Mouse (Mus musculus): ENCODE measurements around the gene Sumf1. TPM values are rescaled to one million over a fixed set of nuclear protein-coding genes. Genes with fewer than 3 reads are reported as not detected.

Sumf1 gene
- total and polyA plus RNA-seq, 3 experiments, result 11.0 to 13.5 (median 12.1) TPM

GRCm38 (mm10) chr6:108204322-108204721, 18.9 kb upstream of the Sumf1 start:
- no peak overlapping the region for H3K27ac ChIP-seq
- no peaks in the 10 kb centered on the region for H3K79me2 ChIP-seq (replicated peaks; ENCODE audit: control insufficient read depth, insufficient read depth, low read length)
- H3K27me3 ChIP-seq (ENCODE audit: control insufficient read depth, insufficient read depth, low read length), result no peaks in the 10 kb centered on the region
- no peak overlapping the region for H3K4me3 ChIP-seq
- H3K36me3 ChIP-seq (ENCODE audit: control insufficient read depth, insufficient read depth, low read length), result no peaks in the 10 kb centered on the region
- no peak overlapping the region for H3K9ac ChIP-seq (ENCODE audit: low read depth, low read length)
- WGBS, result 97% methylated on average over 2 of the region's 2 CpGs
- H3K4me1 ChIP-seq (ENCODE audit: control insufficient read depth, insufficient read depth, low read length), result no peaks in the 10 kb centered on the region
- DNase-seq, result no peak
- intact Hi-C loops (cut with DNase I), result no loop called here
- no peak for TF ChIP-seq CTCF (IDR thresholded peaks at IDR 0.05)
- TF ChIP-seq POLR2A (IDR thresholded peaks at IDR 0.05; ENCODE audit: insufficient read depth, low read depth, low read length), result no peak
- no peak for TF ChIP-seq EP300 (IDR thresholded peaks at IDR 0.05; ENCODE audit: insufficient read depth, low read depth, low read length)

- H3K27ac ChIP-seq, result no peak overlapping the region
- intact Hi-C loops (cut with DNase I), result no loop called here
- H3K79me2 ChIP-seq (replicated peaks; ENCODE audit: control insufficient read depth, insufficient read depth, low read length), result no peaks in the 10 kb centered on the region
- no peaks in the 10 kb centered on the region for H3K4me1 ChIP-seq (ENCODE audit: control insufficient read depth, insufficient read depth, low read length)
- H3K9ac ChIP-seq (ENCODE audit: low read depth, low read length), result no peak overlapping the region
- H3K27me3 ChIP-seq (ENCODE audit: control insufficient read depth, insufficient read depth, low read length), result no peaks in the 10 kb centered on the region
- no peak for TF ChIP-seq EP300 (IDR thresholded peaks at IDR 0.05; ENCODE audit: insufficient read depth, low read depth, low read length)
- H3K4me3 ChIP-seq, result no peak overlapping the region
- H3K36me3 ChIP-seq (ENCODE audit: control insufficient read depth, insufficient read depth, low read length), result no peaks in the 10 kb centered on the region
- WGBS, result 89% methylated on average over 7 of the region's 7 CpGs
- no peak for DNase-seq
Observed at GRCm38 (mm10) chr6:108198286-108198685, 12.9 kb upstream of the Sumf1 start.

GRCm38 (mm10) chr6:108197117-108197516, 11.7 kb upstream of the Sumf1 start:
- no peak overlapping the region for H3K9ac ChIP-seq (ENCODE audit: low read depth, low read length)
- no peaks in the 10 kb centered on the region for H3K27me3 ChIP-seq (ENCODE audit: control insufficient read depth, insufficient read depth, low read length)
- no peak overlapping the region for H3K4me3 ChIP-seq
- intact Hi-C loops (cut with DNase I), result no loop called here
- WGBS, result 50% methylated on average over 4 of the region's 4 CpGs
- no peak for DNase-seq
- H3K79me2 ChIP-seq (replicated peaks; ENCODE audit: control insufficient read depth, insufficient read depth, low read length), result no peaks in the 10 kb centered on the region
- no peak overlapping the region for H3K27ac ChIP-seq
- no peaks in the 10 kb centered on the region for H3K36me3 ChIP-seq (ENCODE audit: control insufficient read depth, insufficient read depth, low read length)
- no peaks in the 10 kb centered on the region for H3K4me1 ChIP-seq (ENCODE audit: control insufficient read depth, insufficient read depth, low read length)
- TF ChIP-seq CTCF (IDR thresholded peaks at IDR 0.05) (no peak), POLR2A (IDR thresholded peaks at IDR 0.05; ENCODE audit: insufficient read depth, low read depth, low read length) (no peak), EP300 (IDR thresholded peaks at IDR 0.05; ENCODE audit: insufficient read depth, low read depth, low read length) (no peak)

GRCm38 (mm10) chr6:108196665-108197064, 11.3 kb upstream of the Sumf1 start:
- no peaks in the 10 kb centered on the region for H3K27me3 ChIP-seq (ENCODE audit: control insufficient read depth, insufficient read depth, low read length)
- 74% methylated on average over 7 of the region's 7 CpGs for WGBS
- DNase-seq, result no peak
- H3K27ac ChIP-seq, result no peak overlapping the region
- intact Hi-C loops (cut with DNase I), result no loop called here
- no peak overlapping the region for H3K4me3 ChIP-seq
- no peaks in the 10 kb centered on the region for H3K36me3 ChIP-seq (ENCODE audit: control insufficient read depth, insufficient read depth, low read length)
- no peaks in the 10 kb centered on the region for H3K79me2 ChIP-seq (replicated peaks; ENCODE audit: control insufficient read depth, insufficient read depth, low read length)
- TF ChIP-seq EP300 (IDR thresholded peaks at IDR 0.05; ENCODE audit: insufficient read depth, low read depth, low read length) (no peak), POLR2A (IDR thresholded peaks at IDR 0.05; ENCODE audit: insufficient read depth, low read depth, low read length) (no peak), CTCF (IDR thresholded peaks at IDR 0.05) (no peak)
- no peak overlapping the region for H3K9ac ChIP-seq (ENCODE audit: low read depth, low read length)
- H3K4me1 ChIP-seq (ENCODE audit: control insufficient read depth, insufficient read depth, low read length), result no peaks in the 10 kb centered on the region

GRCm38 (mm10) chr6:108192632-108193031, 7.2 kb upstream of the Sumf1 start:
- WGBS, result 45% methylated on average over 4 of the region's 4 CpGs
- no peak for TF ChIP-seq POLR2A (IDR thresholded peaks at IDR 0.05; ENCODE audit: insufficient read depth, low read depth, low read length)
- TF ChIP-seq CTCF (IDR thresholded peaks at IDR 0.05), result no peak
- no peak for TF ChIP-seq EP300 (IDR thresholded peaks at IDR 0.05; ENCODE audit: insufficient read depth, low read depth, low read length)

GRCm38 (mm10) chr6:108190690-108191089, 5.3 kb upstream of the Sumf1 start:
- H3K9ac ChIP-seq (ENCODE audit: low read depth, low read length), result no peak overlapping the region
- H3K27ac ChIP-seq, result no peak overlapping the region
- TF ChIP-seq POLR2A (IDR thresholded peaks at IDR 0.05; ENCODE audit: insufficient read depth, low read depth, low read length) (no peak), CTCF (IDR thresholded peaks at IDR 0.05) (no peak)
- no peaks in the 10 kb centered on the region for H3K27me3 ChIP-seq (ENCODE audit: control insufficient read depth, insufficient read depth, low read length)
- H3K4me1 ChIP-seq (ENCODE audit: control insufficient read depth, insufficient read depth, low read length), result no peaks in the 10 kb centered on the region
- H3K36me3 ChIP-seq (ENCODE audit: control insufficient read depth, insufficient read depth, low read length), result no peaks in the 10 kb centered on the region
- DNase-seq, result no peak
- no peak overlapping the region for H3K4me3 ChIP-seq
- H3K79me2 ChIP-seq (replicated peaks; ENCODE audit: control insufficient read depth, insufficient read depth, low read length), result no peaks in the 10 kb centered on the region
- intact Hi-C loops (cut with DNase I), result no loop called here
- WGBS, result 88% methylated on average over 1 of the region's 1 CpGs

More at GRCm38 (mm10) chr6:108192632-108193031, 7.2 kb upstream of the Sumf1 start:
- no peaks in the 10 kb centered on the region for H3K36me3 ChIP-seq (ENCODE audit: control insufficient read depth, insufficient read depth, low read length)
- no peak for DNase-seq
- no peak overlapping the region for H3K27ac ChIP-seq
- no peak overlapping the region for H3K4me3 ChIP-seq
- no peaks in the 10 kb centered on the region for H3K27me3 ChIP-seq (ENCODE audit: control insufficient read depth, insufficient read depth, low read length)
- H3K79me2 ChIP-seq (replicated peaks; ENCODE audit: control insufficient read depth, insufficient read depth, low read length), result no peaks in the 10 kb centered on the region
- no peaks in the 10 kb centered on the region for H3K4me1 ChIP-seq (ENCODE audit: control insufficient read depth, insufficient read depth, low read length)
- intact Hi-C loops (cut with DNase I), result no loop called here
- H3K9ac ChIP-seq (ENCODE audit: low read depth, low read length), result no peak overlapping the region
